In genomic region chr12:24928051-24928748, GRCm38 (mm10) we compare ENCODE assay signal across 8 mouse cellular contexts. TPM values are rescaled to one million over a fixed set of nuclear protein-coding genes. Genes with fewer than 3 reads are reported as not detected.
A peak's percentile ranks its signal among the peaks of the same experiment; 100 is the strongest.
DNase-seq lines count a peak whose midpoint lies in the region.

No protein-coding gene starts in this region.

- DNase-seq in lung, postnatal 10 days, result peak; percentile 24
- DNase-seq in lung, postnatal 36 days, result no peak
- DNase-seq in frontal cortex, postnatal 36 days (ENCODE audit: low spot score in 2 of 2), result peak; percentile 77 to 88
- DNase-seq in layer of hippocampus, postnatal 36 days, result peak; percentile 80 to 85
- DNase-seq in retina, embryonic 14.5 days (ENCODE audit: low spot score), result peak; percentile 44
- DNase-seq in urinary bladder, adult 2 months (ENCODE audit: low spot score), result no peak
- no peak for DNase-seq in natural killer cell, adult 2 months (ENCODE audit: low spot score in 2 of 2)
- DNase-seq in embryo, embryonic 11 days, result no peak

RNA-seq across cellular contexts. Expression of gene Kidins220, which starts 46.5 kb away (rescaled TPM):
- total RNA-seq in layer of hippocampus, postnatal 36 days (2021), result 100 to 1,000 TPM; 364 to 366 TPM
- polyA plus RNA-seq in urinary bladder, adult 2 months (2012; rRNA removed), result 95.9 and 101 TPM in 2 replicates

Comparison
In these comparisons a context has a peak if more than half of its experiments do, and no peak if none do; other contexts are left out.
1. DNase-seq: peak in lung, postnatal 10 days (single experiment), frontal cortex, postnatal 36 days (2 of 2), layer of hippocampus, postnatal 36 days (2 of 2) and retina, embryonic 14.5 days (single experiment); none in lung, postnatal 36 days (single experiment), urinary bladder, adult 2 months (single experiment), natural killer cell, adult 2 months (0 of 2) and embryo, embryonic 11 days (single experiment).